Mouse (Mus musculus): ENCODE data around the gene Ykt6.
"Not testable (repeated sequence)": the region's sequence is repeated elsewhere in the genome, so short reads cannot be mapped to it uniquely, and the experiment has no call there.

The Ykt6 gene

DNA sequence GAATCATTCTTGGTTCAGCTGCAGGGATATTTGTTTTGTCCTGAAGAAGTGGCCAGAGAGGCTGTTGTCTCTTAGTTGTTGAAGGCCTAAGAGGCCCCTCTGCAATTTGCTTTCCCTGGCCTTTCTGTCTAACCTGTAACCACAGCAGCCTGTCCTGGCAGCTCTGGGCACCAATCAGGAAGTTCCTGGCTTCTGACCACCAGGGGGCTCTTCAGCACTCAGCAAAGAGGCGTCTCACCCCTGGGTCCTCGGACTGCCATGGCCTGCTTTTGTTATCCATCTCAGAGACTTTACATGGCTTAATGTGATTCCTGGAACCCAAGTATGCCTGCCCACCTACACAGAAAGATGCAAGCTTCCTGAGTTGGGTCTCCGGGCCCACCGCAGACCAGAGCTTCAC lies 35.4 kb downstream of the Ykt6 start:
- in situ Hi-C loops (cut with MboI, MseI): loop anchor here (5.0 kb wide), 1 partner anchor 36 kb away; no protein-coding TSS in a partner anchor

DNA sequence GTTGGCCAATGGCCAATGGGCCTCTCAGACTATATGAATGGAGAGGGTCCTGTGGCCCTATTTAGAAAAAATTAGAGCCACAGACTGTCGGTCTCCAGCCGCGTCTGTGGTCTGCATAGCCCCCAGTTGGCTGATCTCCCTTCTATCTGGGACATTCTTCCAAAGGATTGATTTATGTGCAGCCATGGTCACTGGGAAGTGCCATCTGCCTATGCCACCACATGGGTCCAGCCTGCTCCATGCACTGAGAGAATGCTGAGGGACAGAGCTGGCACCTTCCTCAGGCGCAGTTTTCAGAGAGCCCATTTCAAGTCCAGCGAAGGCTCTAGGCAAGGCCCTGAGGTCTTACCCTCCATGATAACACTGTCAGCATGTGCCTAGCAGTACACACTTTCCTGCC lies 38.7 kb downstream of the Ykt6 start:
- in situ Hi-C loops (cut with MboI, MseI): loop anchor here (5.0 kb wide), 1 partner anchor 33 kb away; no protein-coding TSS in a partner anchor

GRCm38 (mm10) chr11:5994880-5995279 lies 39.4 kb downstream of the Ykt6 start:
- in situ Hi-C loops (cut with MboI, MseI): loop anchor here (5.0 kb wide), 1 partner anchor 32 kb away; no protein-coding TSS in a partner anchor

GRCm38 (mm10) chr11:5995989-5996388 lies 40.5 kb downstream of the Ykt6 start:
- in situ Hi-C loops (cut with MboI, MseI): no loop called here

DNA sequence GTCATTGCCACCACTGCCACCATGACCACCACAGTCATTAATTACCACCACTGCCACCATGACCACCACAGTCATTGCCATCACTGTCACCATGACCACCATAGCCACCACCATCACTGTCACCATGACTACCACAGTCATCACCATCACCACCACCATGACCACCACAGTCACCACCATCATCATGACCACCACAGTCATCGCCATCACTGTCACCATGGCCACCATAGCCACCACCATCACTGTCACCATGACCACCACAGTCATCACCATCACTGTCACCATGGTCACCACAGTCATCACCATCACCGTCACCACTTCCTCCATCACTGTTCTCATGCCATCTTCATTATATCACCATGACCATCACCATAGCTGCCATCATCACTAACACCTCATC lies 43.0 kb downstream of the Ykt6 start:
- in situ Hi-C loops (cut with MboI, MseI): no loop called here

DNA sequence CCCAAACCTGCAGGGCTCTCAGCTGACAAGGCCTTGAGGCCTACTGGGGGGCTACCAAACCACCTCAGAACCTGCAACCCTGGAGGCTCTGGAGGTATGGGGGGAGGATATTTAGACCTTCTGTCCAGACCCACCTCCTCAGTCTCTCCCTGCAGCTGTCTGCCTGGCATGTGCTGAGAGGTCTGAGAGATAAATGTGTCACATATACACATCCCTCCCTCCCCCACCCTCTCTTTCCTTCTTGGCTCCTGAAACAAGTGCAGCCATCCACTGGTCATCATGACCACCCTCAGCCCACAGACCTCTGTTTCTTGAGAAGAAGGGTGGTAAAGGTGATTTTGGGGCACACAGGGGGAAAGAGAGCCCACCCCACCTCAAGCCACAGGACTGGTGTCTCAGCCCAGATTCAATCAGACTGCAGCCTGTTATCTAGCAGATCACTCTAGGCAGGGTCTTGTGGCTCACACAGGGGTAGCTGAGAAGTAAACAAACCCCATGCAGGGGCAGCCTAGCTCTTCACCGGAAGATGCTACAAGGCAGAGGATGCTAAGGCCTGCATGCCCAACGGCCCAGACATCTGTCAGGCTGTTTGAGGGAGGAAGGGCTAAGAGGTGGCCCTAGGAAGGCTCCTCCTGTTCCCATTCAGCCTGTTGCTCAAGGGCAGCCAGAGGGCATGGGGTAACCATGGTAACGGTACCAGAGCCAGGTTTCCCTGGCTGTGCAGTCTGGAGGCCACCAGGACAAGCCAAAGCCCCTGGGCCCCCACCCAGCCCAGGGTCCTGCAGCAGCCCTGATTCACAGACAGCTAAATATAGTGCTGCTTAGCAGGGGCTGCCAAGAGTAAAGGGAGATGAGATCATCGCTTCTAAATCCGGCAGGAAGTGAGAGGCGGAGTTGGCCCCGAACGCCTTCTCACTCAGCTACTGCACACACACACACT lies 44.6 kb downstream of the Ykt6 start:
- in situ Hi-C loops (cut with MboI, MseI): loop anchor here (5.0 kb wide), 1 partner anchor 192 kb away; no protein-coding TSS in a partner anchor

GRCm38 (mm10) chr11:6000961-6001682 lies 45.6 kb downstream of the Ykt6 start:
- in situ Hi-C loops (cut with MboI, MseI): loop anchor here (5.0 kb wide), 1 partner anchor 191 kb away; no protein-coding TSS in a partner anchor

DNA sequence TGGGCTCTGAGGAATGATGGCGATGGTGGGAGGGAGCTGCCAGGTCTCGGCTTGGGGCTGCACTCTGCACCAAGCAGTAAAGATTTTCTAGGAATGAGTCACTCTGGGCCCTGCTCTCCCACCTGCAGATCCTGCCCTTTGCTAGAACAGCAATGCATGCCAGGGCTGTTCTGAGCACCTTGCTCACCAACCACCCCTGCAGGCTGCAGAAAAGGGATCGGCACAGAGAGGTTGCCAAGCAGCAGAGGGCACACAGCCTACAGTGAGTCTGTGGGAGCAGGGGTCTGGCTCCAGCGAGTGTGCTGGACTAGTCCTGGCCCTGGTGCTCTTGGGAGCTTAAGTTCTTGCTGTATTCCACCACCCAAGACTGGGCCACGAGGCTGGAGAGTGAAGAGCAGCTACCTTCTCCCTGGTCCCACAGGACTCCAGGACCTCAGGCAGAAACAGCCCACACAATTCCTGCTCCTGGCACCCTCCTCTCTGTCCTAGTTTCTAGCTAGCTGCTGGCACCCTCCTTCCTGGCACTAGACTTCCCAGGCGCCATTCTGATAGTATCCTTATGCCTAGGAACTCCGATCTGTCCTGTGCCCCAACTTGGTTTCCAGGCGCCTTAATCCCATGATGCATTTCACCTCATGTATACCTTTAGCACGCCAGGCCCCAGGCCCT lies 46.6 kb downstream of the Ykt6 start:
- in situ Hi-C loops (cut with MboI, MseI): loop anchor here (5.0 kb wide), 1 partner anchor 190 kb away; no protein-coding TSS in a partner anchor

DNA sequence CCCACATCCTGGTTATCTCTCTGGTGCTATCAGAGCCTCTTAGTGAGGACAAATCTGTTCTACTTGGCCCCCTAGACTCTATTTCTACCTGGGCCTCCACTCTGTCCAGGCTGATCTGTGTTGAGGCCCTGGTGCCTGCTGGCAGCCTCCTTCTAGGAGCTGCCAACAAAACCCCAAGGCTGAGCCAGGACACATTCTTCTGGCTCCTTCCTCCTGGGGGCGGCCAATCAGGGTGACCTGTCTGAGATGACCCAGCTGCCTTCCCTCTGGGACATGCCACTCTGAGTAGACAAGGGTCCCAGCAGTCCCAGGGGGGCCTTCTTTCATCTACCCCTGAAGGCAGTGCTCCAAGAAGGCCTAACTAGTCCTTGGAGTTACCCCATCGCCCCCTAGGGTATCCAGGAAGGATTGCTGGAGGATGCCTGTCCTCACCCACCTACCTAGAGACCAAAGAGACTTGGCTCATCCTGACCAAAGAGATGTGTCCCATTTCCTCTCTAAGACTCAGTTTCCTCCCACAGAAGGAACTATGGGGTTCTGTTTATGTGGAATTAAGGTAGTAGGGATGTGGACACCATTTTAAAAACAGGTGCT lies 47.6 kb downstream of the Ykt6 start:
- in situ Hi-C loops (cut with MboI, MseI): loop anchor here (5.0 kb wide), 1 partner anchor 189 kb away; no protein-coding TSS in a partner anchor

DNA sequence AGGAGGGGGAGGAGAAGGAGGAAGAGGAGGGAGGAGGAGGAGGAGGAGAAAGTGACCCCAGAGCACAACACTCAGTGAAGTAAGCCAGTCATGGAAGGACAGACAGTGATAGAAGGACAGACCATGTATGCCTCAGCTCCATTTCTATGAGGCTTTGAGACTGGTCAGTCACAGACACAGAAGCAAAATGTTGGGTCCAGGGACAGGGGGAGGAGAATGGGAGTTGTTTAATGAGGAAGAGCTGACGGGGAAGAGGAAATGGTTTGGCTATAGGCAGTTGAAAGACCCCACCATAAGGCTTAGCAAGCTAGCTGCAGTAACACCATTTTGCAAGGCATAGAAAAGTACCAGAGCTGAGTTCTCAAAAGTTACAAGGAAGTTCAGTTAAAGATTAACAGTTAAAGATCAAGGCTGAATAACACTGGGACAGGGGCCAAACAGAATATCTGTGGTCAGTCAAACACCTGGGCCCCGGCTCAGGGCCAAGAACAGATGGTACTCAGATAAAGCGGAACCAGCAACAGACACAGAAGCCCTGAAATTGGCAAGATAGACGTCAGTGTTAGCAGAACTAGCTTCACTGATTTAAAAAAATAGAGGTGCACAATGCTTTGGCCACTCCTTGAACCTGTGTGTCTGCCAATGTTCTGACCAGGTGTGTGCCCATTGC lies 50.0 kb downstream of the Ykt6 start:
- in situ Hi-C loops (cut with MboI, MseI): not testable (repeated sequence)

GRCm38 (mm10) chr11:6006351-6007009 lies 51.0 kb downstream of the Ykt6 start:
- in situ Hi-C loops (cut with MboI, MseI): not testable (repeated sequence)

GRCm38 (mm10) chr11:6007010-6007778 lies 51.7 kb downstream of the Ykt6 start:
- in situ Hi-C loops (cut with MboI, MseI): not testable (repeated sequence)

DNA sequence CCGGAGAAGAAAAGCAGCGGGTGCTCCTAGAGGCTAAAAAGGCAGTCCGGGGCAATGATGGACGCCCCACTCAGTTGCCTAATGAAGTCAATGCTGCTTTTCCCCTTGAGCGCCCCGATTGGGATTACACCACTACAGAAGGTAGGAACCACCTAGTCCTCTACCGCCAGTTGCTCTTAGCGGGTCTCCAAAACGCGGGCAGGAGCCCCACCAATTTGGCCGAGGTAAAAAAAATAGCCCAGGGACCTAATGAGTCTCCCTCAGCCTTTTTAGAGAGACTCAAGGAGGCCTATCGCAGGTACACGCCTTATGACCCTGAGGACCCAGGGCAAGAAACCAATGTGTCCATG lies 52.3 kb downstream of the Ykt6 start:
- in situ Hi-C loops (cut with MboI, MseI): not testable (repeated sequence)

DNA sequence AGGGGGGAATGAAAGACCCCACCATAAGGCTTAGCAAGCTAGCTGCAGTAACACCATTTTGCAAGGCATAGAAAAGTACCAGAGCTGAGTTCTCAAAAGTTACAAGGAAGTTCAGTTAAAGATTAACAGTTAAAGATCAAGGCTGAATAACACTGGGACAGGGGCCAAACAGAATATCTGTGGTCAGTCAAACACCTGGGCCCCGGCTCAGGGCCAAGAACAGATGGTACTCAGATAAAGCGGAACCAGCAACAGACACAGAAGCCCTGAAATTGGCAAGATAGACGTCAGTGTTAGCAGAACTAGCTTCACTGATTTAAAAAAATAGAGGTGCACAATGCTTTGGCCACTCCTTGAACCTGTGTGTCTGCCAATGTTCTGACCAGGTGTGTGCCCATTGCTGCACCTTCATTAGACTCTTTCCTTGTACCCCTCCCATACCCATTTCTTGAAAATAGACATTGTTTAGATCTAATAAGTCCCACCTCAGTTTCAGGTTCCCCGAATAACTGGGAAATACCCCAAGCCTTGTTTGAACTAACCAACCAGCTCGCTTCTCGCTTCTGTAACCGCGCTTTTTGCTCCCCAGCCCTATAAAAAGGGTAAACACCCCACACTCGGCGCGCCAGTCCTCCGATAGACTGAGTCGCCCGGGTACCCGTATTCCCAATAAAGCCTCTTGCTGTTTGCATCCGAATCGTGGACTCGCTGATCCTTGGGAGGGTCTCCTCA lies 55.4 kb downstream of the Ykt6 start:
- in situ Hi-C loops (cut with MboI, MseI): not testable (repeated sequence)

DNA sequence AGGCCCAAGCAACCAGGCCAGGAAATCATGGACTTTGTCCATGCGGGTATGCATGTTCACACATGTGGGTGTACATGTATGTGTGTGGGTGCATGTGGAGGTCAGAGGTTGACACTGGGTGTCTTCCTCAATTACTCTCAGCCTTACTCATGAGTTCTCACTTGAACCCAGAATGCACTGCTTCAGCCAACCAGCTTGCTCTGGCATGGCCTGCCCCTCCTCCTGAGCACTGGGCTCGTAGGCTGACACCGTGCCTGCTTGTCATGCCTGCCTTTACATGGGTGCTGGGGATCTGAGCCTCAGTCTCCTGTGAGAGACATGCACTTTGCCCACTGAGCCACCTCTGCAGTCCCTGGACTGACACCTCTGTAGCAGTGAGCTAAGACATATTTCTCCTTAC lies 56.4 kb downstream of the Ykt6 start:
- in situ Hi-C loops (cut with MboI, MseI): no loop called here

GRCm38 (mm10) chr11:6013359-6013758 lies 57.9 kb downstream of the Ykt6 start:
- in situ Hi-C loops (cut with MboI, MseI): no loop called here

DNA sequence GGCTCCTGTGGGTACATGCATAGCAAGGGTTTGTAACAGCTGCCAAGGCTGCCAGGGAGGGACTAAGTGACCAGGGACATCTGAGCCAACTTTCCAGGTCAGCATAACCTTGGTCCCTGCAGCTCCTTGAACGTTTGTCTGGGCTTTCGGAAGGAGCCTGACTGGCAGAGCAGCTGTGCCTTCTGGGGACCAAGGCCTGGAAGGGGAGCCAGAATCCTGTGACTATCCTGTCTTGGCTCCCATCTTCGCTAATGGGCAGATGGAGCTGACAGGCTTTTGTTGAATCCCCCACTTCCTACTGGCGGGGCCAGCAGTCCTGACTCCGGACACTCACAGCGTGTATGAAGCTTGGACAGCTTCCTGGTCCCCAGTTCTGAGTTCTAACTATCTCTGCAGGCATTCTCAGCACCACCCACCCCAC lies 59.5 kb downstream of the Ykt6 start:
- in situ Hi-C loops (cut with MboI, MseI): no loop called here

DNA sequence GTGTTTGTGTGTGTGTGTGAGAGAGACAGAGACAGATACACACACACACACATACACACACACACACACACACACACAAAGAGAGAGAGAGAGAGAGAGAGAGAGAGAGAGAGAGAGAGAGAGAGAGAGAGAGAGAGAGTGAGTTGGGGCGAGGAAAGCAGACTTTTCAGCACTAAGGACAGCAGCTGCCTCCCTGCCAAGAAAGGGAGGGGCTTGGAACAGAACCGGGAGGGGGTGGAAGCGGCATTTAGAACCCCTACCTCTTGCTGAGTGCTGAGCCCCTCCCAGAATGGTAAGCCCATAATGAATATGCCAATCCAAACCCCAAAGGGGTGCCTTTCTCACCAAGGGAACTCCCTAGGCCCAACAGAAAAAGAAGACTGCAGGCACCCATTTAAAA lies 60.9 kb downstream of the Ykt6 start:
- in situ Hi-C loops (cut with MboI, MseI): no loop called here
